Mouse (Mus musculus): ENCODE results near the gene Gstz1. TPM values are rescaled to one million over a fixed set of nuclear protein-coding genes. Genes with fewer than 3 reads are reported as not detected.
A peak's percentile ranks its signal among the peaks of the same experiment; 100 is the strongest.

The Gstz1 gene
- polyA plus RNA-seq, 1 experiment from 2014 or later = 26.7 TPM

- Histone ChIP-seq H3K4me1 (ENCODE audit: control insufficient read depth, insufficient read depth, low read length) (peaks cover 3% of the 10 kb centered on the region; the same call in 1 of the 2 replicates), H3K4me3 (ENCODE audit: low read length) (no peak overlapping the region), H3K27me3 (ENCODE audit: control insufficient read depth, insufficient read depth, low read length) (no peaks in the 10 kb centered on the region), H3K9ac (ENCODE audit: low read length) (no peak overlapping the region), H3K4me2 (ENCODE audit: low read depth, low read length) (no peak overlapping the region), H3K9me3 (replicated peaks; ENCODE audit: control insufficient read depth, low read length) (no peaks in the 10 kb centered on the region), H3K36me3 (ENCODE audit: control insufficient read depth, insufficient read depth) (peaks cover 7% of the 10 kb centered on the region; the same call in 1 of the 2 replicates), H3K27ac (ENCODE audit: low read length) (no peak overlapping the region)
- ATAC-seq (replicated peaks; ENCODE audit: extremely low read depth, insufficient read depth, low FRiP score) = no peak
- WGBS = 43% methylated on average over 2 of the region's 2 CpGs
Measured at GRCm38 (mm10) chr12:87131181-87131580, 15.8 kb upstream of the Gstz1 start.

DNA sequence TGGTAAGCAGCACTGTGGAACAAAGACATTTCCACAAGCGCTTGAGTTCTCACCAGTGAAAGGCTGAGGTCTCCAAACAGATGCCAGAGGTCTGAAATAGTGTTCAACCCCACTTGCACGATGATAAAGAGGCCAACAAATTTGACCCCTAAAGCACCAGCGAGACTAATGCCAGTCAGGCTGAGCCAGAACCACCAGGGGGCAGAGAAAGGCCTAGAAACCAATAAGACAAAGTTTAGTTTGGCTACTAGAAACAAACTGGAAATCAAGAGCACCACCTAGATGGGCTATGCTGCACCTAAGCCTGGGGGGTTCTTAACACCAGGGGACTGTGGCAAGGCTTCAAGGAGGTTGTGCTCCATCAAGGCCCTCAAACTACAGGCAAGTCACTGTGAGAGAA, 15.3 kb upstream of the Gstz1 start:
- ATAC-seq (replicated peaks; ENCODE audit: extremely low read depth, insufficient read depth, low FRiP score) = no peak
- H3K4me3 ChIP-seq (ENCODE audit: low read length) = no peak overlapping the region
- H3K9me3 ChIP-seq (replicated peaks; ENCODE audit: control insufficient read depth, low read length) = no peaks in the 10 kb centered on the region
- 47% methylated on average over 3 of the region's 3 CpGs for WGBS
- no peak overlapping the region for H3K27ac ChIP-seq (ENCODE audit: low read length)
- peaks cover 3% of the 10 kb centered on the region; the same call in 1 of the 2 replicates for H3K4me1 ChIP-seq (ENCODE audit: control insufficient read depth, insufficient read depth, low read length)
- no peak overlapping the region for H3K9ac ChIP-seq (ENCODE audit: low read length)
- peaks cover 7% of the 10 kb centered on the region; the same call in 1 of the 2 replicates for H3K36me3 ChIP-seq (ENCODE audit: control insufficient read depth, insufficient read depth)
- H3K27me3 ChIP-seq (ENCODE audit: control insufficient read depth, insufficient read depth, low read length) = no peaks in the 10 kb centered on the region
- H3K4me2 ChIP-seq (ENCODE audit: low read depth, low read length) = no peak overlapping the region

- peaks cover 8% of the 10 kb centered on the region; the same call in 1 of the 2 replicates for H3K36me3 ChIP-seq (ENCODE audit: control insufficient read depth, insufficient read depth)
- H3K4me1 ChIP-seq (ENCODE audit: control insufficient read depth, insufficient read depth, low read length) = peaks cover 3% of the 10 kb centered on the region; the same call in 1 of the 2 replicates
- 80% methylated on average over 6 of the region's 6 CpGs for WGBS
- no peak overlapping the region for H3K4me2 ChIP-seq (ENCODE audit: low read depth, low read length)
- ATAC-seq (replicated peaks; ENCODE audit: extremely low read depth, insufficient read depth, low FRiP score) = no peak
- no peak overlapping the region for H3K4me3 ChIP-seq (ENCODE audit: low read length)
- no peaks in the 10 kb centered on the region for H3K9me3 ChIP-seq (replicated peaks; ENCODE audit: control insufficient read depth, low read length)
- H3K27ac ChIP-seq (ENCODE audit: low read length) = no peak overlapping the region
- no peak overlapping the region for H3K9ac ChIP-seq (ENCODE audit: low read length)
- no peaks in the 10 kb centered on the region for H3K27me3 ChIP-seq (ENCODE audit: control insufficient read depth, insufficient read depth, low read length)
Measured at GRCm38 (mm10) chr12:87132210-87132609, 14.8 kb upstream of the Gstz1 start.

- H3K9ac ChIP-seq (ENCODE audit: low read length) = no peak overlapping the region
- peaks cover 3% of the 10 kb centered on the region; the same call in 1 of the 2 replicates for H3K4me1 ChIP-seq (ENCODE audit: control insufficient read depth, insufficient read depth, low read length)
- H3K27me3 ChIP-seq (ENCODE audit: control insufficient read depth, insufficient read depth, low read length) = no peaks in the 10 kb centered on the region
- H3K27ac ChIP-seq (ENCODE audit: low read length) = no peak overlapping the region
- no peak overlapping the region for H3K4me3 ChIP-seq (ENCODE audit: low read length)
- H3K36me3 ChIP-seq (ENCODE audit: control insufficient read depth, insufficient read depth) = peaks cover 9% of the 10 kb centered on the region; the same call in 1 of the 2 replicates
- no peaks in the 10 kb centered on the region for H3K9me3 ChIP-seq (replicated peaks; ENCODE audit: control insufficient read depth, low read length)
- 62% methylated on average over 9 of the region's 9 CpGs for WGBS
- no peak overlapping the region for H3K4me2 ChIP-seq (ENCODE audit: low read depth, low read length)
- ATAC-seq (replicated peaks; ENCODE audit: extremely low read depth, insufficient read depth, low FRiP score) = no peak
Measured at GRCm38 (mm10) chr12:87132784-87133183, 14.2 kb upstream of the Gstz1 start.

- Histone ChIP-seq H3K4me2 (ENCODE audit: low read depth, low read length) (no peak overlapping the region), H3K9me3 (replicated peaks; ENCODE audit: control insufficient read depth, low read length) (no peaks in the 10 kb centered on the region), H3K27me3 (ENCODE audit: control insufficient read depth, insufficient read depth, low read length) (no peaks in the 10 kb centered on the region), H3K4me3 (ENCODE audit: low read length) (no peak overlapping the region), H3K36me3 (ENCODE audit: control insufficient read depth, insufficient read depth) (peaks cover 7% of the 10 kb centered on the region; the same call in 1 of the 2 replicates), H3K9ac (ENCODE audit: low read length) (no peak overlapping the region), H3K4me1 (ENCODE audit: control insufficient read depth, insufficient read depth, low read length) (peaks cover 7% of the 10 kb centered on the region), H3K27ac (ENCODE audit: low read length) (no peak overlapping the region)
- ATAC-seq (replicated peaks; ENCODE audit: extremely low read depth, insufficient read depth, low FRiP score) = no peak
- WGBS = 80% methylated on average over 15 of the region's 15 CpGs
Measured at GRCm38 (mm10) chr12:87137439-87138341, 9.3 kb upstream of the Gstz1 start.

GRCm38 (mm10) chr12:87138342-87138701, 8.6 kb upstream of the Gstz1 start:
- Histone ChIP-seq H3K27me3 (ENCODE audit: control insufficient read depth, insufficient read depth, low read length) (no peaks in the 10 kb centered on the region), H3K4me2 (ENCODE audit: low read depth, low read length) (no peak overlapping the region), H3K4me3 (ENCODE audit: low read length) (no peak overlapping the region), H3K9ac (ENCODE audit: low read length) (no peak overlapping the region), H3K27ac (ENCODE audit: low read length) (no peak overlapping the region), H3K9me3 (replicated peaks; ENCODE audit: control insufficient read depth, low read length) (no peaks in the 10 kb centered on the region), H3K4me1 (ENCODE audit: control insufficient read depth, insufficient read depth, low read length) (peaks cover 7% of the 10 kb centered on the region), H3K36me3 (ENCODE audit: control insufficient read depth, insufficient read depth) (peaks cover 7% of the 10 kb centered on the region; the same call in 1 of the 2 replicates)
- ATAC-seq (replicated peaks; ENCODE audit: extremely low read depth, insufficient read depth, low FRiP score) = no peak
- 80% methylated on average over 2 of the region's 2 CpGs for WGBS

DNA sequence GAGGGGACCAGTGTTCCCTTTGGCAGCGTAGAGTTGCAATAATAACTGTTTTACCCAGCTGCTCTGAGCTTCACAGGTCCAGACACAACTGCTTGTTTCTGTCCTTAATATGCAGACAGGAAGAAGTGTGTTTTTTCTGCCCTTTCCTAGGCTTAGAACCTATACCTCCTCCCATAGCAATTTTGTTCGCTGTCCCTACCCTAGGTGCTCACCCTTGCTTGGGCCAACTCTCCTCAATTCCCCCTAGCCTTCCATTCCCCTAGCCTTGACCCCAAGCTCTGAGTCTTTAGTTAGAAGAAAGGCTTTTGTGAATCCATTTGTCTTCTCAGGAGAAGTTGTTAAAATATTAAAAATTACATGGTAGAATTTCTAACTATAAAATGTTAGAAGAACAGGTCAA, 8.2 kb upstream of the Gstz1 start:
- H3K4me3 ChIP-seq (ENCODE audit: low read length) = no peak overlapping the region
- H3K9me3 ChIP-seq (replicated peaks; ENCODE audit: control insufficient read depth, low read length) = no peaks in the 10 kb centered on the region
- peaks cover 7% of the 10 kb centered on the region; the same call in 1 of the 2 replicates for H3K36me3 ChIP-seq (ENCODE audit: control insufficient read depth, insufficient read depth)
- H3K9ac ChIP-seq (ENCODE audit: low read length) = no peak overlapping the region
- H3K4me2 ChIP-seq (ENCODE audit: low read depth, low read length) = no peak overlapping the region
- H3K4me1 ChIP-seq (ENCODE audit: control insufficient read depth, insufficient read depth, low read length) = peaks cover 7% of the 10 kb centered on the region
- H3K27me3 ChIP-seq (ENCODE audit: control insufficient read depth, insufficient read depth, low read length) = no peaks in the 10 kb centered on the region
- ATAC-seq (replicated peaks; ENCODE audit: extremely low read depth, insufficient read depth, low FRiP score) = no peak
- H3K27ac ChIP-seq (ENCODE audit: low read length) = no peak overlapping the region
- WGBS = 71% methylated on average over 2 of the region's 2 CpGs

DNA sequence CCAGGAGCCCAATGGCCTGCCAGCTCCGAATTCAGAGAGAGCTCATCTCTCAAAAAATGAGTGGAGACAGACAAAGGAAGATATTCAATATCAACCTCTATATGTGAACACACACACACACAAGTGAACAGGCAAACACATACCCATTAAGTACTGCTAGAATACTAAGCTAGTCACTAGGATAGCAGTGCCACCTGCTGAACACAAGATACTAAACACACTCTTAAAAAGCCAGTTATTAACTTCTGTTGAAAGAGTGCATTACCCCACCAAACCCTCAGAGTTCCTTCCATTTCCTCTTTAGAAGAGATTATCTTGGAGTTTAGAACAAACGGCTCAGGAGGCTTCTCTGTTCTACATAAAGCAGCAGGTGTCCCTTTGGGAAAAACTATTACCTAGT, 4.8 kb upstream of the Gstz1 start:
- no peak overlapping the region for H3K9ac ChIP-seq (ENCODE audit: low read length)
- H3K36me3 ChIP-seq (ENCODE audit: control insufficient read depth, insufficient read depth) = peaks cover 7% of the 10 kb centered on the region; the same call in 1 of the 2 replicates
- no peaks in the 10 kb centered on the region for H3K27me3 ChIP-seq (ENCODE audit: control insufficient read depth, insufficient read depth, low read length)
- 60% methylated on average over 2 of the region's 2 CpGs for WGBS
- no peak for ATAC-seq (replicated peaks; ENCODE audit: extremely low read depth, insufficient read depth, low FRiP score)
- H3K27ac ChIP-seq (ENCODE audit: low read length) = no peak overlapping the region
- H3K9me3 ChIP-seq (replicated peaks; ENCODE audit: control insufficient read depth, low read length) = no peaks in the 10 kb centered on the region
- no peak overlapping the region for H3K4me2 ChIP-seq (ENCODE audit: low read depth, low read length)
- H3K4me1 ChIP-seq (ENCODE audit: control insufficient read depth, insufficient read depth, low read length) = peaks cover 14% of the 10 kb centered on the region
- H3K4me3 ChIP-seq (ENCODE audit: low read length) = no peak overlapping the region

GRCm38 (mm10) chr12:87147395-87148089, 577 bp downstream of the Gstz1 start, which contains the start of gene Pomt2:
Pomt2 (minus strand) TSS chr12:87147968.
- Histone ChIP-seq H3K36me3 (ENCODE audit: control insufficient read depth, insufficient read depth) (no peaks in the 10 kb centered on the region), H3K4me1 (ENCODE audit: control insufficient read depth, insufficient read depth, low read length) (peaks cover 13% of the 10 kb centered on the region), H3K9me3 (replicated peaks; ENCODE audit: control insufficient read depth, low read length) (no peaks in the 10 kb centered on the region), H3K27me3 (ENCODE audit: control insufficient read depth, insufficient read depth, low read length) (no peaks in the 10 kb centered on the region), H3K4me3 (ENCODE audit: low read length) (peak within 1 kb of the TSS; percentile 88), H3K27ac (ENCODE audit: low read length) (peak within 1 kb of the TSS; percentile 95), H3K4me2 (ENCODE audit: low read depth, low read length) (peak within 1 kb of the TSS; percentile 87), H3K9ac (ENCODE audit: low read length) (peak within 1 kb of the TSS; percentile 83)
- peak; percentile 98 for ATAC-seq (replicated peaks; ENCODE audit: extremely low read depth, insufficient read depth, low FRiP score)
- WGBS = under 1% methylated on average over 61 of the region's 61 CpGs
